Mouse (Mus musculus) embryonic facial prominence, embryonic 14.5 days (tissue): Measurements from ENCODE around the gene Os9. TPM values are rescaled to one million over a fixed set of nuclear protein-coding genes. Genes with fewer than 3 reads are reported as not detected.
A peak's percentile ranks its signal among the peaks of the same experiment; 100 is the strongest.
"Not testable (repeated sequence)": the region's sequence is repeated elsewhere in the genome, so short reads cannot be mapped to it uniquely, and the experiment has no call there.

ENCODE experiments used
- ATAC-seq: fragments of 200-750 bp; cut with Nextera tagmentation; 2 replicates; pipeline ENCODE4 v1.8.0; 2017; ENCODE audit warnings: low read depth, moderate number of reproducible peaks, moderate TSS enrichment
- DNase-seq: peaks from one replicate; pipeline ENCODE4 v3.0.0-alpha.2; 2015; ENCODE audit warnings: low spot score
- H3K27ac ChIP-seq: fragments of 300-500 bp; sonication (generic); replicated peaks from 2 replicates; pipeline ENCODE4 v1.5.1; 2014; ENCODE audit warnings: low read depth, mild to moderate bottlenecking, low read length, moderate library complexity
- H3K27me3 ChIP-seq: fragments of 300-500 bp; sonication (generic); replicated peaks from 2 replicates; pipeline ENCODE4 v1.6.1; 2014; ENCODE audit warnings: low read length; ENCODE audit not compliant: control insufficient read depth, insufficient read depth
- H3K36me3 ChIP-seq: fragments of 300-500 bp; sonication (generic); 2 replicates; pipeline ENCODE4 v1.6.1; 2014; ENCODE audit warnings: low read length, mixed read lengths; ENCODE audit not compliant: control insufficient read depth, insufficient read depth
- H3K4me1 ChIP-seq: fragments of 300-500 bp; sonication (generic); 2 replicates; pipeline ENCODE4 v1.6.1; 2014; ENCODE audit warnings: antibody characterized with exemption, low read length; ENCODE audit not compliant: control insufficient read depth, insufficient read depth
- H3K4me2 ChIP-seq: fragments of 300-500 bp; sonication (generic); 2 replicates; pipeline ENCODE4 v1.6.1; 2014; ENCODE audit warnings: low read depth, mild to moderate bottlenecking, low read length, moderate library complexity, mixed read lengths
- H3K4me3 ChIP-seq: fragments of 300-500 bp; sonication (generic); 2 replicates; pipeline ENCODE4 v1.5.1; 2014; ENCODE audit warnings: low read depth, mild to moderate bottlenecking, low read length
- H3K9ac ChIP-seq: fragments of 300-500 bp; sonication (generic); 2 replicates; pipeline ENCODE4 v1.6.1; 2014; ENCODE audit warnings: low read depth, mild to moderate bottlenecking, low read length, moderate library complexity, mixed read lengths
- H3K9me3 ChIP-seq: fragments of 300-500 bp; sonication (generic); 2 replicates; pipeline ENCODE4 v1.6.1; 2016; ENCODE audit warnings: low read length; ENCODE audit not compliant: control insufficient read depth
- WGBS: fragments of 180-500 bp; shearing (Covaris S2); extraction: QIAGEN DNeasy Blood & Tissue Kit; methylation state at CpG from one replicate; pipeline ENCODE4 v1.1.7; 2014; 5-methylcytosine and 5-hydroxymethylcytosine counted together
- polyA plus RNA-seq: library from polyadenylated mRNA; unstranded; fragments of >200 nt; fragmentation: Nextera tagmentation; extraction: Ambion mirVana; gene quantifications from 2 replicates; pipeline ENCODE4 v1.2.1, GENCODE M21; 2014

The Os9 gene
- polyA plus RNA-seq, 1 experiment from 2014 or later = 59.3 TPM

DNA sequence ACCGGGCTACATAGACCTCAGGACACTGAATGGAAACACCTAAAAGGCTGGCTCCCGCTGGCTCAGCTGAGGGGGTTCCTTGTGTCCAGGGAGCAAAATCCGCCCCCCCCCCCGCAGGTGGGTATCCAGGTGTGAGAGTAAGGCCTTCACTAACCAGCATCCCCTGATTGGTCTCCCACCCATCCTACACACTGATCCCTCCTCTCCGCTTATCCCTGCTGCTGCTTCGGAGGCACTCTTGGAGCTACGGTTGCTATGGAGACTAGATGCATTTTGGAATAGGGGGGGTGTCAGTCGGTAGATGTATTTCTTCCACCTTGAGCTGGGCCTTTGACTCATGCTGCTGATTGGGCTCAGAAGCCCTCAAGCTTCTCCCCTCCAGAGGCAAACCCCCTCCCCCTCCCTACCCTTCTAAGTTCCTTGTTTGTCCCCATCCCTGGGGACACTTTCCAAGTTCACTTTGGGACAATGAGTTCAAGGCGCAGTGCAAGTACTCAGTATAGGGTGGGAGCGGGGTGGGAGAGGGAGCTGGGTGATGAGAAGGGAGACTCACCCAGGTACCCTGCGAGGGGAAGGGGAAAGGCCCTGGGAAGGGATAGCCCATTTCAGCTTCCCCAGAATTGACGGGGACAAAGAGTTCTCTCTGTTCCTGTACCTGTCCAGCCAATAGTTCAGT, 42.8 kb downstream of the Os9 start:
- peak overlapping the region; percentile 99 for H3K4me2 ChIP-seq
- DNase-seq (no peak), ATAC-seq (no peak)
- peaks cover 20% of the 10 kb centered on the region for H3K4me1 ChIP-seq
- no peak overlapping the region for H3K9ac ChIP-seq
- peaks cover 80% of the 10 kb centered on the region for H3K27me3 ChIP-seq
- H3K36me3 ChIP-seq = no peaks in the 10 kb centered on the region
- 4% methylated on average over 12 of the region's 12 CpGs for WGBS
- H3K9me3 ChIP-seq = no peaks in the 10 kb centered on the region
- peak overlapping the region; percentile 63 for H3K4me3 ChIP-seq
- no peak overlapping the region for H3K27ac ChIP-seq

GRCm38 (mm10) chr10:127077515-127077914, 43.4 kb downstream of the Os9 start:
- H3K27ac ChIP-seq = no peak overlapping the region
- no peaks in the 10 kb centered on the region for H3K9me3 ChIP-seq
- peak overlapping the region; percentile 99; the same call in 1 of the 2 replicates for H3K4me2 ChIP-seq
- H3K36me3 ChIP-seq = no peaks in the 10 kb centered on the region
- no peak overlapping the region for H3K9ac ChIP-seq
- H3K27me3 ChIP-seq = peaks cover 74% of the 10 kb centered on the region
- ATAC-seq = no peak
- H3K4me3 ChIP-seq = no peak overlapping the region
- WGBS = 7% methylated on average over 9 of the region's 10 CpGs
- DNase-seq = no peak
- peaks cover 20% of the 10 kb centered on the region for H3K4me1 ChIP-seq

DNA sequence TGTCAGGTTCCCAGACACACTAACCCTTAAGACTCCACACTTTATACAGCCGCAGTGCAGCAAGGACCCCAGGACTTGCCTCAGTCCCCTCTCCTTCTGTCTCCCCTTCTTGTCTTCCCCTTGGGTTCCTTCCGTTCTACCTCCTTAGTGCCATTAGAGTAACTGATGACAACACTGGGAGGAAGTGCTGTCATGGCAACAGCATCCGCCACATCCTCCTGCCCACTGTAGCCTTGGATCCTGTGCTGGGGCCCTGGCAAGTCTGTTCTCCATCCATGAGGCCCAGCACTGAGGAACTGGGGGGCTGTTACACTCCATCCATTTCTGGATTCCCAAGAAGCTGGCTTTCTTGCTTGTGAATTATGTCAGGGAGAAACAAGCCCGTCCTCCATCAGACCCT, 44.8 kb downstream of the Os9 start:
- H3K27me3 ChIP-seq = peaks cover 59% of the 10 kb centered on the region
- no peaks in the 10 kb centered on the region for H3K9me3 ChIP-seq
- DNase-seq (no peak), ATAC-seq (no peak)
- H3K9ac ChIP-seq = no peak overlapping the region
- no peak overlapping the region for H3K4me3 ChIP-seq
- H3K36me3 ChIP-seq = no peaks in the 10 kb centered on the region
- 46% methylated on average over 4 of the region's 4 CpGs for WGBS
- H3K27ac ChIP-seq = no peak overlapping the region
- no peak overlapping the region for H3K4me2 ChIP-seq
- peaks cover 14% of the 10 kb centered on the region for H3K4me1 ChIP-seq

GRCm38 (mm10) chr10:127075651-127076050, 45.3 kb downstream of the Os9 start:
- no peak for ATAC-seq
- Histone ChIP-seq H3K4me1 (peaks cover 14% of the 10 kb centered on the region), H3K9me3 (no peaks in the 10 kb centered on the region), H3K27me3 (peaks cover 55% of the 10 kb centered on the region), H3K9ac (no peak overlapping the region), H3K27ac (no peak overlapping the region), H3K4me3 (no peak overlapping the region), H3K36me3 (no peaks in the 10 kb centered on the region), H3K4me2 (no peak overlapping the region)
- no peak for DNase-seq
- WGBS = 69% methylated on average over 8 of the region's 8 CpGs

DNA sequence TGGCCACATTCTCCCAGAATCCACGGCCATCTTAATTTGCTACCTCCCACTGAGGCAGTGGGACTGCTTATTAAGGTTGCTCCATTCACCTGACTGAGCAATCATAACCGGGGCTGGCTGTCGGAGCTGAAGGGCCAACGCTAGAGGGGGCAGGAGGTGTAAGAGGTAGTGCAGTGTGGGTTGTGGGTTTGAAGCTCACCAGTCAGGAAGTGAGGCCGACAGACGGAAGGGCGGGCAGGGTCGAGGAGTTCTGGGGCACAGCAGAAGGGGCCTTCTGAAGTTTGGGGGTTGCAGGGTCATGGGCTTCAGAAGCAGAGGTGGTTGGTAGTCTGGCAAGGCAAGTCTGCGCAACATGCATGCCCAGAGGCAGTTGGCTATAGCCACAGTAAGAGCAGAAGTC, 45.9 kb downstream of the Os9 start, which contains the start of gene Agap2:
Gene Agap2, plus strand, starts transcription at position 205 of the 400 bp plus-strand sequence.
- Histone ChIP-seq H3K27ac (no peak within 1 kb of the TSS), H3K4me3 (no peak within 1 kb of the TSS), H3K9me3 (no peaks in the 10 kb centered on the region), H3K9ac (no peak within 1 kb of the TSS; the same call in 1 of the 2 replicates), H3K27me3 (peaks cover 49% of the 10 kb centered on the region), H3K4me1 (peaks cover 12% of the 10 kb centered on the region; the same call in 1 of the 2 replicates), H3K4me2 (no peak within 1 kb of the TSS), H3K36me3 (no peaks in the 10 kb centered on the region)
- 58% methylated on average over 9 of the region's 9 CpGs for WGBS
- DNase-seq = no peak
- ATAC-seq = no peak

DNA sequence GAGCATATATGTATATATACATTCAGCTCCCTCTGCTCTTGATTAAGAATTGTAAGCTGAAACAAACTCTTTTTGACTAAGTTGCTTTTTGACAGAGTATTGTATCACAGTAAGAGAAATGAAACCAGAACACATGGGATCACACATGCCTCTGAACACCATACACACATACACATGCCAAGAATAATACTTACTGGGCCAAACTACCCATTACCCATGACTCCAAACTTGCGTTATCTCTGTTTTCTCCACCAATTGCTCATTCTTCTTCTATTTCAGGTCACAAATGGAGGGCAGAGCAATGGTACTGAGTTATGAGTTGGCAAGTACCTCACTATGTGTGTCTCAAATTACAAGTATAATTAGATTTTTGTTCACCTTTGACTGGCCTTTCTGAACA, 47.0 kb downstream of the Os9 start:
- WGBS = 93% methylated on average over 1 of the region's 1 CpGs
- no peak overlapping the region for H3K4me3 ChIP-seq
- no peaks in the 10 kb centered on the region for H3K9me3 ChIP-seq
- no peak for ATAC-seq
- H3K4me1 ChIP-seq = peaks cover 13% of the 10 kb centered on the region
- no peaks in the 10 kb centered on the region for H3K36me3 ChIP-seq
- DNase-seq = no peak
- H3K4me2 ChIP-seq = no peak overlapping the region
- no peak overlapping the region for H3K9ac ChIP-seq
- peaks cover 38% of the 10 kb centered on the region for H3K27me3 ChIP-seq
- H3K27ac ChIP-seq = no peak overlapping the region

- H3K36me3 ChIP-seq = peaks cover 10% of the 10 kb centered on the region
- not testable (repeated sequence) for H3K27ac ChIP-seq
Measured at GRCm38 (mm10) chr10:127072969-127073368, 48.0 kb downstream of the Os9 start.

GRCm38 (mm10) chr10:127072270-127072669, 48.7 kb downstream of the Os9 start:
- DNase-seq, H3K4me3 ChIP-seq, H3K9ac ChIP-seq, H3K27ac ChIP-seq, ATAC-seq, H3K4me2 ChIP-seq, H3K9me3 ChIP-seq: not testable (repeated sequence)
- Histone ChIP-seq H3K4me1 (peaks cover 16% of the 10 kb centered on the region), H3K27me3 (peaks cover 22% of the 10 kb centered on the region), H3K36me3 (peaks cover 17% of the 10 kb centered on the region)
- WGBS = 86% methylated on average over 4 of the region's 4 CpGs

More at GRCm38 (mm10) chr10:127072969-127073368, 48.0 kb downstream of the Os9 start:
- Histone ChIP-seq H3K27me3 (peaks cover 29% of the 10 kb centered on the region), H3K4me1 (peaks cover 16% of the 10 kb centered on the region)
- not testable (repeated sequence) for DNase-seq, H3K4me3 ChIP-seq, ATAC-seq, H3K9me3 ChIP-seq, H3K4me2 ChIP-seq, H3K9ac ChIP-seq
- 81% methylated on average over 2 of the region's 2 CpGs for WGBS

DNA sequence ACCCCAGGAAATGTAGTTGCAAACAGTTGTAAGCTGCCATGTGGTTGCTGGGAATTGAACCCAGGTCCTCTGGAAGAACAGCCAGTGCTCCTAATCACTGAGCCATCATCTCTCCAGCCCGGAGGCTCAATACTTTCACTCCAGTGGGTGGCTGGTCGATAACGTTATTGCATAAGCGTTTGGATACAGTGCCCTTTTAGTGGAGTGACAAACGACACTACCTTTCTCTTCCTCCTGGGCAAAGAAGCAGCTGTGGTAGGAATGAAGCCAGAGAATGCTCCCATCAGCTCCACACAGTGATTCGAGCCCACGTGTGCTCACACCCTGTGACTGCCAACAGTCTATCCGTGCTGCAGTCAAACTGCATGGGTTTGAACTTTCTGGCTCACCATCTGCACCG, 49.7 kb downstream of the Os9 start:
- Histone ChIP-seq H3K9ac (peak overlapping the region; percentile 73), H3K4me3 (peak overlapping the region; percentile 62), H3K36me3 (peaks cover 28% of the 10 kb centered on the region), H3K27ac (peak overlapping the region; percentile 82; the same call in 1 of the 2 replicates), H3K9me3 (no peaks in the 10 kb centered on the region), H3K4me2 (peak overlapping the region; percentile 86), H3K4me1 (peaks cover 16% of the 10 kb centered on the region), H3K27me3 (peaks cover 12% of the 10 kb centered on the region)
- ATAC-seq (no peak), DNase-seq (no peak)
- WGBS = 69% methylated on average over 9 of the region's 9 CpGs
